Mouse (Mus musculus) inflammation-experienced regulatory T-cells (primary cell): Measurements from ENCODE around the gene Gm8857. TPM values are rescaled to one million over a fixed set of nuclear protein-coding genes. Genes with fewer than 3 reads are reported as not detected.

Source experiments
- polyA plus RNA-seq, 2 experiments: library from polyadenylated mRNA; unstranded; fragments of 100-300 nt; shearing (Covaris generic); gene quantifications; one replicate each; pipeline ENCODE4 v1.2.1; 2017

Gm8857 gene
- polyA plus RNA-seq: not detected

DNA sequence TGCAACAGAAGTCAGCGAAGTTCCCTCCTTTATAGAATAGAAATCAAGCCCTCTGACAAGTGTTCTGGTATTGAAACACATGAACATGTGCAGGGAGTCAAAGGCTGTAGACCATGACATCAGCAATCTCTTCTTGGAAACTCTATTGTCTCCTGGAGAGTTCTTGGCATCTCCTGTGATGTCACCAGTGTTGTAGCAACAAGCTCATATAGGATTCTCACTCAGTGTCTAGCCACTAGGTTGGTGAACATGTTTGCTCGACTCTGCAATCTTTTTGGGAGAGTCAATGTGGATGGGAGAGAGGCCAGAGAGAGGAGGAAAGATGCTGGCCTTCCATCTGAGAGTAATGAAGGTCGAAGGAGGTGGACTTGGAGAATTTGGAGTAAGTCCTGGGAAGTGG, at the start of gene Gm8857, which contains the start of gene Gm8871:
Gene Gm8857, plus strand, starts transcription at position 303 of the 400 bp plus-strand sequence.
Gene Gm8871, plus strand, starts transcription at position 301 of the 400 bp plus-strand sequence.

Other genes starting within 250 kb of the Gm8857 start
- not detected for gene Gm8871, start within 50 bp of the Gm8857 start, polyA plus RNA-seq
- gene Gm8879, start 179.8 kb downstream of the Gm8857 start, polyA plus RNA-seq: 1 to 10 TPM in 1 of 2 experiments, not detected in 1; 1.3 TPM
- 1 to 10 TPM in 1 of 2 experiments, under 1 TPM in 1; 0.66 to 1.4 TPM for gene Gm5861, start 235.3 kb downstream of the Gm8857 start, polyA plus RNA-seq